Mouse (Mus musculus) heart, embryonic 14.5 days (tissue): ENCODE measurements around the gene Pgam2. TPM values are rescaled to one million over a fixed set of nuclear protein-coding genes. Genes with fewer than 3 reads are reported as not detected.
A peak's percentile ranks its signal among the peaks of the same experiment; 100 is the strongest.

Experiments
- ATAC-seq: fragments of 200-750 bp; cut with Nextera tagmentation; 2 replicates; pipeline ENCODE4 v1.8.0; 2017; ENCODE audit warnings: low read depth, moderate TSS enrichment; ENCODE audit not compliant: insufficient number of reproducible peaks, insufficient read depth, low FRiP score
- H3K27ac ChIP-seq, 2 experiments: fragments of 200-500 bp in 1 of 2; fragments of 300-500 bp in 1 of 2; sonication (generic) in 1 of 2; replicated peaks in 1 of 2; 2 replicates each; pipeline ENCODE4 v1.5.1; 2012 to 2014; ENCODE audit warnings: low read depth in 2 of 2, low read length in 2 of 2, control low read depth in 1 of 2, mild to moderate bottlenecking in 1 of 2, mixed read lengths in 1 of 2; ENCODE audit not compliant: control insufficient read depth in 1 of 2, insufficient read depth in 1 of 2
- H3K27me3 ChIP-seq: fragments of 300-500 bp; sonication (generic); 2 replicates; pipeline ENCODE4 v1.6.1; 2014; ENCODE audit warnings: mild to moderate bottlenecking, low read length, control low read depth; ENCODE audit not compliant: control insufficient read depth, insufficient read depth
- H3K36me3 ChIP-seq: fragments of 300-500 bp; sonication (generic); 2 replicates; pipeline ENCODE4 v1.6.1; 2014; ENCODE audit warnings: mild to moderate bottlenecking, control low read depth, low read length, mixed read lengths; ENCODE audit not compliant: control insufficient read depth, insufficient read depth
- H3K4me1 ChIP-seq, 2 experiments: fragments of 200-500 bp in 1 of 2; fragments of 300-500 bp in 1 of 2; sonication (generic) in 1 of 2; 2 replicates each; pipeline ENCODE4 v1.6.1; 2012 to 2014; ENCODE audit warnings: low read length in 2 of 2, control low read depth in 1 of 2, mixed read lengths in 1 of 2; ENCODE audit not compliant: control insufficient read depth in 2 of 2, insufficient read depth in 2 of 2
- H3K4me2 ChIP-seq: fragments of 300-500 bp; sonication (generic); 2 replicates; pipeline ENCODE4 v1.6.1; 2014; ENCODE audit warnings: mild to moderate bottlenecking, low read length
- H3K4me3 ChIP-seq, 2 experiments: fragments of 200-500 bp in 1 of 2; fragments of 300-500 bp in 1 of 2; sonication (generic) in 1 of 2; 2 replicates each; pipeline ENCODE4 v1.5.1; 2012 to 2014; ENCODE audit warnings: low read length in 2 of 2, mild to moderate bottlenecking in 2 of 2, control low read depth in 1 of 2, low read depth in 1 of 2, moderate library complexity in 1 of 2; ENCODE audit not compliant: control insufficient read depth in 1 of 2, insufficient read depth in 1 of 2
- H3K9ac ChIP-seq: fragments of 300-500 bp; sonication (generic); 2 replicates; pipeline ENCODE4 v1.6.1; 2014; ENCODE audit warnings: mild to moderate bottlenecking, low read length
- H3K9me3 ChIP-seq: fragments of 300-500 bp; sonication (generic); 2 replicates; pipeline ENCODE4 v1.6.1; 2016; ENCODE audit warnings: low read length, control low read depth; ENCODE audit not compliant: control insufficient read depth
- WGBS: fragments of 180-500 bp; shearing (Covaris S2); extraction: QIAGEN DNeasy Blood & Tissue Kit; methylation state at CpG from one replicate; pipeline ENCODE4 v1.1.7; 2014; 5-methylcytosine and 5-hydroxymethylcytosine counted together
- polyA plus RNA-seq: library from polyadenylated mRNA; unstranded; fragments of >200 nt; fragmentation: Nextera tagmentation; extraction: Ambion mirVana; gene quantifications from 2 replicates; pipeline ENCODE4 v1.2.1, GENCODE M21; 2014

Pgam2 gene
- polyA plus RNA-seq, 1 experiment from 2014 or later: 1,126 TPM

- H3K4me1 ChIP-seq: peaks cover 2 to 11% of the 10 kb centered on the region in 2 experiments; a peak in 3 of 4 replicates
- H3K4me2 ChIP-seq: peak overlapping the region; percentile 69
- peaks cover 9% of the 10 kb centered on the region; the same call in 1 of the 2 replicates for H3K36me3 ChIP-seq
- WGBS: 16% methylated on average over 6 of the region's 6 CpGs
- no peak for ATAC-seq
- no peaks in the 10 kb centered on the region for H3K9me3 ChIP-seq
- H3K27me3 ChIP-seq: no peaks in the 10 kb centered on the region
- peak overlapping the region; percentile 77 to 79 for H3K4me3 ChIP-seq
- peak overlapping the region; percentile 95 for H3K9ac ChIP-seq
- H3K27ac ChIP-seq: peak overlapping the region in 1 of 2 experiments; percentile 98; a peak in 1 of 4 replicates
These were observed 40.9 kb downstream of the Pgam2 start for GRCm38 (mm10) chr11:5762633-5762982.

- Histone ChIP-seq H3K27me3 (no peaks in the 10 kb centered on the region), H3K4me1 (peaks cover 2 to 11% of the 10 kb centered on the region in 2 experiments; a peak in 3 of 4 replicates), H3K4me2 (peak within 1 kb of the TSS; percentile 69), H3K4me3 (peak within 1 kb of the TSS; percentile 77 to 79), H3K36me3 (0 out of 2 replicates have a peak, but pooled peaks cover 6% of the 10 kb centered on the region), H3K9ac (peak within 1 kb of the TSS; percentile 95), H3K9me3 (no peaks in the 10 kb centered on the region), H3K27ac (peak within 1 kb of the TSS; percentile 96 to 98)
- ATAC-seq: peak; percentile 98
- under 1% methylated on average over 68 of the region's 68 CpGs for WGBS
These were observed 41.5 kb downstream of the Pgam2 start, which contains the start of gene Urgcp for GRCm38 (mm10) chr11:5761820-5762632. Gene Urgcp, minus strand, starts transcription at chr11:5762376.

DNA sequence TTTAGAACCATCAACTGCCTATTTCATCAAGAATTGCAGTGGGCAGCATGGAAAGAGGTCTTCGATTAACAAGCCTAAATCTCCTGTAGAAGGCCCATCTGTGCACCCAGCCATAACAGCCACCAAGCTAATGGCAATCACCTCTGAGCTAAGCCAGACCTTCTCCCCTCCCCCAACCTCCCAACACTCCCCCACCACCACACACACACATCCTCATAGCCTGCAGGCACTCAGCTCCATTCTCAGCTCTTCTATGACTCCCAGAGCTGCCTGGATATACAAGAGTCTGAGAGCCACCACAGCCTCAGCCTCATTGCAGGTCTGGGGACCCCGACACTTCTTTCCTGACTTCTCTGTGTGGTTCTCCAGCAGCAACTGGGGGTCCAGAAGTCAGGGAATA, 49.8 kb downstream of the Pgam2 start:
- WGBS: 82% methylated on average over 2 of the region's 2 CpGs
- ATAC-seq: no peak

More for the DNA sequence above, 49.8 kb downstream of the Pgam2 start:
- H3K9me3 ChIP-seq: peaks cover 10% of the 10 kb centered on the region
- no peak overlapping the region for H3K9ac ChIP-seq
- H3K27me3 ChIP-seq: no peaks in the 10 kb centered on the region
- H3K4me1 ChIP-seq: no peaks in the 10 kb centered on the region
- H3K27ac ChIP-seq: no peak overlapping the region
- H3K4me3 ChIP-seq: no peak overlapping the region
- H3K36me3 ChIP-seq: peaks cover 5% of the 10 kb centered on the region
- H3K4me2 ChIP-seq: no peak overlapping the region

Other genes with a start within 250 kb of the Pgam2 start
- gene Ankrd36, start 234.0 kb downstream of the Pgam2 start, polyA plus RNA-seq: not detected in 2 replicates
- gene Mrps24, start 88.1 kb downstream of the Pgam2 start, polyA plus RNA-seq: 219 and 235 TPM in 2 replicates
- gene Urgcp, start 41.4 kb downstream of the Pgam2 start, polyA plus RNA-seq: 19.9 and 22.1 TPM in 2 replicates
- 65.6 and 71.2 TPM in 2 replicates for gene Dbnl, start 15.2 kb downstream of the Pgam2 start, polyA plus RNA-seq
- gene Polm, start 34.3 kb upstream of the Pgam2 start, polyA plus RNA-seq: 5.6 and 7.0 TPM in 2 replicates
- gene Aebp1, start 58.2 kb upstream of the Pgam2 start, polyA plus RNA-seq: 25.0 and 32.8 TPM in 2 replicates
- 77.0 and 86.2 TPM in 2 replicates for gene Pold2, start 74.6 kb upstream of the Pgam2 start, polyA plus RNA-seq
- 5,314 and 7,420 TPM in 2 replicates for gene Myl7, start 95.0 kb upstream of the Pgam2 start, polyA plus RNA-seq
- gene Gck, start 146.3 kb upstream of the Pgam2 start, polyA plus RNA-seq: 0.39 and 0.65 TPM in 2 replicates
- gene Ykt6, start 152.0 kb upstream of the Pgam2 start, polyA plus RNA-seq: 17.8 and 19.1 TPM in 2 replicates